Mouse (Mus musculus) embryonic facial prominence, embryonic 11.5 days (tissue): ENCODE measurements at regions not wholly inside any gene's neighbourhood (a gene's known extent, or its start where the extent isn't known, plus 50 kb on each side); places are given as distances from the start of the nearest gene placed in this dataset.

Experiments
- ATAC-seq: fragments of 200-750 bp; cut with Nextera tagmentation; replicated peaks from 2 replicates; pipeline ENCODE4 v1.8.0; 2017; ENCODE audit warnings: low read depth; ENCODE audit not compliant: insufficient number of reproducible peaks, low FRiP score, low TSS enrichment
- DNase-seq: peaks from one replicate; pipeline ENCODE4 v3.0.0-alpha.2; 2015; ENCODE audit warnings: low spot score
- H3K27ac ChIP-seq: fragments of 300-500 bp; sonication (generic); replicated peaks from 2 replicates; pipeline ENCODE4 v1.5.1; 2014; ENCODE audit warnings: mild to moderate bottlenecking, low read depth, low read length, control low read depth
- H3K27me3 ChIP-seq: fragments of 300-500 bp; sonication (generic); 2 replicates; pipeline ENCODE4 v1.6.1; 2014; ENCODE audit warnings: mild to moderate bottlenecking, low read length, moderate library complexity, mixed read lengths; ENCODE audit not compliant: control insufficient read depth, insufficient read depth
- H3K36me3 ChIP-seq: fragments of 300-500 bp; sonication (generic); replicated peaks from 2 replicates; pipeline ENCODE4 v1.6.1; 2014; ENCODE audit warnings: low read depth, mild to moderate bottlenecking, low read length, moderate library complexity, mixed read lengths; ENCODE audit not compliant: control insufficient read depth, insufficient read depth
- H3K4me1 ChIP-seq: fragments of 300-500 bp; sonication (generic); 2 replicates; pipeline ENCODE4 v1.6.1; 2014; ENCODE audit warnings: low read length, mixed read lengths; ENCODE audit not compliant: control insufficient read depth, insufficient read depth
- H3K4me2 ChIP-seq: fragments of 300-500 bp; sonication (generic); 2 replicates; pipeline ENCODE4 v1.6.1; 2014; ENCODE audit warnings: low read depth, mild to moderate bottlenecking, control low read depth, low read length, moderate library complexity
- H3K4me3 ChIP-seq: fragments of 300-500 bp; sonication (generic); 2 replicates; pipeline ENCODE4 v1.5.1; 2014; ENCODE audit warnings: low read depth, low read length, control low read depth
- H3K9ac ChIP-seq: fragments of 300-500 bp; sonication (generic); replicated peaks from 2 replicates; pipeline ENCODE4 v1.6.1; 2014; ENCODE audit warnings: mild to moderate bottlenecking, control low read depth, low read length
- H3K9me3 ChIP-seq: fragments of 300-500 bp; sonication (generic); replicated peaks from 2 replicates; pipeline ENCODE4 v1.6.1; 2016; ENCODE audit warnings: mild to moderate bottlenecking, low read length, inconsistent platforms, mixed read lengths; ENCODE audit not compliant: control insufficient read depth
- WGBS: fragments of 180-500 bp; shearing (Covaris S2); extraction: QIAGEN DNeasy Blood & Tissue Kit; methylation state at CpG from one replicate; pipeline ENCODE4 v1.1.7; 2014; 5-methylcytosine and 5-hydroxymethylcytosine counted together

- H3K4me1 ChIP-seq: peaks cover 3% of the 10 kb centered on the region; the same call in 1 of the 2 replicates
- H3K9me3 ChIP-seq: no peaks in the 10 kb centered on the region
- H3K27ac ChIP-seq: no peak overlapping the region
- H3K4me3 ChIP-seq: no peak overlapping the region
- H3K27me3 ChIP-seq: no peaks in the 10 kb centered on the region
- DNase-seq: no peak
- H3K9ac ChIP-seq: no peak overlapping the region
- no peaks in the 10 kb centered on the region for H3K36me3 ChIP-seq
- H3K4me2 ChIP-seq: peak overlapping the region; percentile 5
- no peak for ATAC-seq
- 23% methylated on average over 1 of the region's 1 CpGs for WGBS
Observed at GRCm38 (mm10) chr9:41328056-41328455, 166.6 kb upstream of the Ubash3b start.

DNA sequence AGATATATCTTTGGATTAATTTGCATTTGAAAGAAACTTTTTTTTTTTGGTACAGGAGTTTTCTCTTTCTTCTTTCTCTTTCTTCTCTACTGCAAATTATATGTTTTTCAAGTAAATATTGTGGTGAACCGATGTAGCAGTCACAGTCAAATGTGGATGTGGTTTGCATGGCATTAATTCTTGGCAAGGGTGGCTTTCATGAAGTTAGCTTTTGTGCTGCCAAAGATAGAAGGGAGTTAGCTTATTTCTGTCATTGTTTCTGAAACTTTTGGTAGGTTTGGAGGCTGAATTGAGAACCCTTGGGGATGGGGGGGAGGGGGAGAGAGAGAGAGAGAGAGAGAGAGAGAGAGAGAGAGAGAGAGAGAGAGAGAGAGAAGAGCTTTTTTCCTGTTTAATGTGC, 166.1 kb upstream of the Ubash3b start:
- Histone ChIP-seq H3K4me1 (peaks cover 3% of the 10 kb centered on the region; the same call in 1 of the 2 replicates), H3K9ac (no peak overlapping the region), H3K27me3 (no peaks in the 10 kb centered on the region), H3K27ac (0 out of 2 replicates have a peak overlapping the region, but pooled peaks have one; percentile 28), H3K36me3 (no peaks in the 10 kb centered on the region), H3K4me3 (no peak overlapping the region), H3K4me2 (no peak overlapping the region), H3K9me3 (no peaks in the 10 kb centered on the region)
- WGBS: 59% methylated on average over 1 of the region's 1 CpGs
- DNase-seq (no peak), ATAC-seq (no peak)

DNA sequence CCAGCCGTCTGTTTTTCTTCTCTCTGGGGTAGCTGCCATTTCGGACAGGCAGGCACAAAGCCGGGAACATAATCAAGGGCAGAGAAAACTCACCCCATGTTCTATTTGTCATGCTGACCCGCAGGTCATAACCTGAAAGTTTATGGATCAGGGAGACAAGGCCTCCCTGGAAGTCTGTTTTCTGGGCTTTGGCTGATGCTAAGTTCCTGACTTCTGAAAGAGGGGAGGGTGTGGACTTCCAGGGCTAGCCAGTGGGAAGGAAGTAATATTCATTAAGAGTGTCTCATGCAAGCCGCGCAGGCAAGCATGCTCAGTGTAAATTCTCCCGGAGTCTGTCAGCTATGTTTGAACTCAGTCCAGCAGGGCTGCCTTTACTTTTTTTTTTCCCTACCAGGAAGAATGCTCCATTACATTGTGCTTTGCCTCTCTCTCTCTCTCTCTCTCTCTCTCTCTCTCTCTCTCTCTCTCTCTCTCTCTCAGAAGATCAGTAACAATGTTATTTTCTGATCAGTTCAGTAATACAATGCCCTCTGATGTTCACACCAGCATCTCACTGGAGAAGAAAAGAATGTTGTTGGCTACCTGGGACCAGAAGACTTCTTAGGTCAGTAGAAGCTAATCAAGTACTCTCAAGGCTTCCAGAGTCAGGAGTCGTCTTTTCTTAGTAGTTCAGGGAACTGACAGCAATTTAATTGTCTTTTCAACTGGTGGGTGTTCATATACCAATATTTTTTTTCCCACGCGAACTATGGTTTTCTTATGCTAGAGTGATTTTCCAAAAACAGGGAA, 165.5 kb upstream of the Ubash3b start:
- peak overlapping the region; percentile 66 for H3K27ac ChIP-seq
- no peaks in the 10 kb centered on the region for H3K27me3 ChIP-seq
- no peaks in the 10 kb centered on the region for H3K36me3 ChIP-seq
- peak; percentile 51 for DNase-seq
- H3K4me1 ChIP-seq: peaks cover 3% of the 10 kb centered on the region; the same call in 1 of the 2 replicates
- no peak; the same call in 1 of the 2 replicates for ATAC-seq
- H3K9me3 ChIP-seq: no peaks in the 10 kb centered on the region
- H3K9ac ChIP-seq: peak overlapping the region; percentile 25; the same call in 1 of the 2 replicates
- no peak overlapping the region for H3K4me3 ChIP-seq
- no peak overlapping the region for H3K4me2 ChIP-seq
- 21% methylated on average over 10 of the region's 10 CpGs for WGBS

DNA sequence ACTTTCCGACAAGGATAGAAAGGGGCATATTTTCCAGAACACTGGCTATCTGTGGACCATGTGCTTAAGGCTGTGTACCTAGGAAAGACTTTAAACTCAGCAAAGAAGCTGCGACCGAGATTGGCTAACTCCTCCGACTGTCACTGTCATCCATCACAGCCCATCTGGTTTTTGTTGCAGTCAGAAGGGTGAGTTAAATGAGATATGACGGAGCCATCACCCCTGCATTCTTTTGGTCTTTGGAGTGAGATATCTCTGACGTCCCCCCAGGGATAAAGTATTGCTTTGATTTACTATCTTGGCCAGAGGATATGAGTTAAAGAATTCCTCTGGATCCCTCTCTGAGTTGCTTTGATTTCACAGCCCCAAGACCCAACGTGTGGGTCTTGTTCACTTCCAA, 160.0 kb upstream of the Ubash3b start:
- 73% methylated on average over 7 of the region's 7 CpGs for WGBS
- no peaks in the 10 kb centered on the region for H3K36me3 ChIP-seq
- no peak overlapping the region for H3K9ac ChIP-seq
- H3K27ac ChIP-seq: no peak overlapping the region
- DNase-seq (no peak), ATAC-seq (no peak)
- H3K4me3 ChIP-seq: no peak overlapping the region
- H3K9me3 ChIP-seq: no peaks in the 10 kb centered on the region
- no peaks in the 10 kb centered on the region for H3K27me3 ChIP-seq
- peaks cover 3% of the 10 kb centered on the region; the same call in 1 of the 2 replicates for H3K4me1 ChIP-seq
- no peak overlapping the region for H3K4me2 ChIP-seq

GRCm38 (mm10) chr9:41319066-41319465, 157.6 kb upstream of the Ubash3b start:
- H3K4me1 ChIP-seq: no peaks in the 10 kb centered on the region
- 73% methylated on average over 2 of the region's 2 CpGs for WGBS
- no peak for DNase-seq
- no peak overlapping the region for H3K9ac ChIP-seq
- no peak overlapping the region for H3K4me2 ChIP-seq
- no peak overlapping the region for H3K27ac ChIP-seq
- no peaks in the 10 kb centered on the region for H3K36me3 ChIP-seq
- H3K9me3 ChIP-seq: no peaks in the 10 kb centered on the region
- H3K27me3 ChIP-seq: no peaks in the 10 kb centered on the region
- H3K4me3 ChIP-seq: no peak overlapping the region
- ATAC-seq: no peak

GRCm38 (mm10) chr9:41306229-41306628, 144.7 kb upstream of the Ubash3b start:
- no peak for ATAC-seq
- no peak overlapping the region for H3K4me3 ChIP-seq
- DNase-seq: no peak

GRCm38 (mm10) chr9:41303494-41303828, 142.0 kb upstream of the Ubash3b start:
- H3K4me1 ChIP-seq: no peaks in the 10 kb centered on the region
- H3K27me3 ChIP-seq: no peaks in the 10 kb centered on the region
- H3K27ac ChIP-seq: no peak overlapping the region
- no peak overlapping the region for H3K4me3 ChIP-seq
- no peak overlapping the region for H3K9ac ChIP-seq
- ATAC-seq (peak; percentile 39; the same call in 1 of the 2 replicates), DNase-seq (no peak)
- no peak overlapping the region for H3K4me2 ChIP-seq
- WGBS: 61% methylated on average over 3 of the region's 3 CpGs
- H3K9me3 ChIP-seq: no peaks in the 10 kb centered on the region
- H3K36me3 ChIP-seq: no peaks in the 10 kb centered on the region

More at GRCm38 (mm10) chr9:41306229-41306628, 144.7 kb upstream of the Ubash3b start:
- no peak overlapping the region for H3K27ac ChIP-seq
- H3K4me2 ChIP-seq: no peak overlapping the region
- H3K4me1 ChIP-seq: no peaks in the 10 kb centered on the region
- H3K9me3 ChIP-seq: no peaks in the 10 kb centered on the region
- H3K9ac ChIP-seq: no peak overlapping the region
- no peaks in the 10 kb centered on the region for H3K36me3 ChIP-seq
- no peaks in the 10 kb centered on the region for H3K27me3 ChIP-seq

DNA sequence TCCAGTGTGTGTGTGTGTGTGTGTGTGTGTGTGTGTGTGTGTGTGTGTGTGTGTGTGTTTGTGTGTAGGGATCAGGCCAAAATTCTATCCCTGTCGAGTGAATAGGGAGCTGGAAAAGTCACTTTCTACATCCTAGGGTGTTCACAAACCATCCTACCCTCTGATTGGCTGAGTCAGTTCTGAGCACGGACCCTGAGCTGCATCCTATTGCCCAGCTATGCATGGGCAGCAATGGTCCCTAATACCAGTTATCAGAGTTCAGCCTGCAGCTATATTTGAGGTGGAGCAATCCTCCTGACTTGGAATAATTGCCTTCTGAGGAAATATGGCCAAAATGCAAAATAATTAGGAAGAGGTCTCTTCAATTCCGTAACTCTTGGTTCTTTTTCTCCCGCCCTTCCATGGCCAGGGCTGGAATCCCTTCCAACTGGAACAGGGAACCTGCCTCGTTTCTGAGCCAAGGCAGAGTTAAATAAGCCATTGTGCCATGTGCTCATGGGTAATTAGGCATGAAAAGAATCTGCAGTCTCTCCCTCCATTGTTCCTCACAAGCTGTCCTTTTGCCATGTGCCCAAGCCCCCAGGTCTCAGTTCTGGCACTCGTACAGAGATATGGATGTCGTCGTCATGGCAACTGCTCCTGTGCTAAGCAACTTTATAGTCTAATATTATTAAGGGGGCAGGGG, 141.5 kb upstream of the Ubash3b start:
- Histone ChIP-seq H3K9ac (no peak overlapping the region), H3K27ac (no peak overlapping the region), H3K27me3 (no peaks in the 10 kb centered on the region), H3K4me2 (no peak overlapping the region), H3K9me3 (no peaks in the 10 kb centered on the region), H3K4me3 (no peak overlapping the region), H3K4me1 (no peaks in the 10 kb centered on the region), H3K36me3 (no peaks in the 10 kb centered on the region)
- ATAC-seq: peak; percentile 29; the same call in 1 of the 2 replicates
- 56% methylated on average over 8 of the region's 8 CpGs for WGBS
- DNase-seq: peak; percentile 49
